Mouse (Mus musculus) hindlimb bud, embryonic 11.5 days (tissue): ENCODE data around the gene Srpx.
A peak's percentile ranks its signal among the peaks of the same experiment; 100 is the strongest.

Source experiments
- DNase-seq: peaks from one replicate; pipeline ENCODE4 v3.0.0-alpha.2; 2012; ENCODE audit warnings: low read depth, low spot score; ENCODE audit errors: extremely low spot score

The Srpx gene

GRCm38 (mm10) chrX:10117065-10117719 is at the start of gene Srpx:
Gene Srpx (minus strand): TSS chrX:10117709.
- DNase-seq, result no peak

GRCm38 (mm10) chrX:10152390-10152789 is 34.9 kb upstream of the Srpx start:
- DNase-seq, result no peak

DNA sequence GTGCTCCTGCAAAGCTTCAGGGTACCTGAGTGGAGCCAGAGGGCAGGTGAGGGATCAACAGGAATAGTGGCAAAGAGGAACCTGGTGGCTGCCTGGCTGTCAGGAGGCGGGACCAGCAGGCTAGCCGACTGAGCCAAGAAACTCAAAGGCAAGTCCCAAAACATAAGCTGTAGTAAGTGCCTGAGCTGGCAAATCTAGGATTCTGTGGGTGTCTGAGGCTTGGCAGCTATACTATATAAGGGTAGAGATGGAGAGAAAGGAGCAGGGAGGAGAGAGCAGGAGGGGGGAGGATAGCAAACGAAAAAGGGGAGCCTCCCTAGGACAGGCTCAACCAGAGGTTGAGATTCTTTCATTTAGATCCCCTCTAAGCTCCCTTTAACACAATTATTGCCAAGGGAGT is 1.7 kb downstream of the Srpx start:
- no peak for DNase-seq

DNA sequence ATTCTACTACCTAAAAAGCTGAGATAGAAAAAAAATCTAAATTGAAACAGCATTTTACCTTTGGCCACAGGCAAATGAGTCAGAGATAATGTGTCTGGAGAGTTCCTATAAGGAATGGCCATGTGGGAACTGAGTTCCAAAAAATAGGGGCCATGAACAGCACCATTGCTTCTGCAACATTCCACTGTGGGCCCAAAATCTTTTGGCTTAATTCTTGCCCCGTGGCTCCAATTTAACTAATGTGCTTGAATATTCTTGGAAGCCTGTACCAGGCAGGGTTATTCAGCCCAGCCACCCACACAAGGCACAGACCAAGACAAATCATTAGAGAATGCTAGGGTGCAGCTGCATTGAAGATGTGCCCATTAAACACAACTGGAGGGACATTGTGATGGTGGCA is 6.8 kb downstream of the Srpx start:
- DNase-seq, result no peak

DNA sequence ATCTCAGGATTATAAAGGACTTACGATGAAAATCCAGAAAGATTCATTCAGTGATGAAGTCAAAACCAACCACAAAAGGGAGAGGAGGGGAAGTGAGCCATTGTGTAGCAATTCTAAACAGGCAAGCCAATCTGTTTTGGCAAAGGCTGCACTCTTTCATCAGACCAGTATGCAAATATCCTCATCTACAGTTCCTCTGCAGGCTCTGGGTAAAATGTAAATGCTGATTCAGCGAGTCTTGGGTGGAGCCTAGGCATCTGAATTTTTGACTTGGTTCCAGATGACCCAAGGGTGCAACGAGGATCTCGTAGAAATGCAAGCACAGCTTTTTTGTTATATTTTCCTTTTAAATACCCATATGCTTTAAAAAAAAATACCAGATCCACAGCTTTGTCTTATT is 9.0 kb downstream of the Srpx start:
- DNase-seq, result no peak

- DNase-seq, result no peak
These were observed 12.0 kb downstream of the Srpx start for GRCm38 (mm10) chrX:10105475-10105874.

DNA sequence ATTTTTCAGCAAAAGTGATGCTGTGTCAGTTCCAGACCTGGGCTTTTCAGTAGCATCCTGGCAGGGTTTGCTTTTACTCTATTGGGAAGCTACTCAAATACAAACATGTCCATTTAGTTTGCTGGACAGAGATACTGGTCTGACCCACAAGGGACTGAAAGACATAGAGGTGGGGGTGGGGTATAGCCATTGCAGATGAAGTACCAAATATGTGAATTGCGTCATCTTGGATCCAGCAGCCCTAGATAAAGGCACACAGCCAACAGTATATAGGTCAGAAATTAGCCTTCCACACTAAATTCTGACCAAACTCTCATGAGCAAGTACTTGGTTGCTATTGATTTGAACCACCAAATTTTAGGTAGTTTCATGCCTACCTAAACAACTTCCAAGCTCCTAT is 14.8 kb downstream of the Srpx start:
- no peak for DNase-seq

- no peak for DNase-seq
These were observed 21.7 kb downstream of the Srpx start for GRCm38 (mm10) chrX:10095797-10096196.

DNA sequence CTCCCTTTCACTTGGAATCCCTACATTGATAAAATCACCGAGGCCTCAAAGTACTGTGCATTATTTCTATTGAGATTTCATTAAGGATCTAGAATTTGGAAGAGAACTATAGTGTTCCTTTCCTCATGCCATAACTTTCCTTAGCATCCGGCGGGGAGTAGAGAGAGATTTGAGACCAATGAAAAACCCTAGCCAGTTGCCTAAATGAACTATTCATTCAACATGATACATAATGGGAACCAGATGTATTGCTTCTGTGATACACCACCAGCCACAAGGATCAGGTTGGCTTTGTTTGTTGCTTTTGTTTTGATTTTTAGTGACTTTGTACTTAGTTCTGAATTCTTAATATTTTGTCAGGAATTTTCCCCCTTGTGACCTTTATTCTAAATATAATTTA is 37.1 kb downstream of the Srpx start:
- DNase-seq, result peak; percentile 16

GRCm38 (mm10) chrX:10079981-10080380 is 37.5 kb downstream of the Srpx start:
- DNase-seq, result peak; percentile 16

DNA sequence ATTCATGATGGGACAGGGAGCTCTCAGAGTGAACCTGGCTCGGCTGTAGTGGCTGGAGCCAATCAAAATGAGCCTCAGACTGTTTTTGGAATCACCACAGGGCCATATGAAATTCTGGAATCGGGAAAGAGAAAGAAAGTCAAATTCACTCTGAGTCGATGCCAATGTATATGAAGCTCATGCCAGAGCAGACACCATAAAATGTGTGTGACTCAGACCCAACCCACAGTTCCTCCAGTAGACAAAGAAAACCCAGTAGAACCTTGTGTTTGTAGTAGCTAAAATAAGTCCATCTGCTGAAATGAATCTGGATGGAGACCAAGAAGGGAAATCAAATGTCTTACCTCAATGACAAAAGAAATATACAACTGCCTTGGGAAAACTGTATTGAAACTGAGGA is 43.5 kb downstream of the Srpx start:
- DNase-seq, result no peak

- no peak for DNase-seq
These were observed 46.0 kb downstream of the Srpx start for GRCm38 (mm10) chrX:10071529-10071928.

DNA sequence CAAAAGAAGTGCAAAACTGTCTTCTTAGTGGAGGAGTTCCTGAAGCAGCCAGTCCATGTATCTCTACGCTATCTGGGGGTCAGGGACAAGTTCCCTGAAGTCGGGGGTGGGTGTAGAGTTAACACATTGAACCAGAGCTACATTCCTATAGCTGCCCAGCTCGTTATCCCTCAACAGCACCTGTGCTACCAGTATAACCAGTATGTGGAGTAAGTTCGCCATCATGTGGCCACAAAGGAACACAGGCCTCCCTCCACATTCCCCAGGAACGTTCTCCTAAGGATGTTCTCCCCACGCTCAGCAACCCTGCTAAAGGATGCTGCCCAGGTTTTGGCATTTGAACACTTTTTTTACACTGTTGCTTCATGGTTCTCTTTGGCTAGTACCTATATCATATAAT is 46.8 kb downstream of the Srpx start:
- no peak for DNase-seq

GRCm38 (mm10) chrX:10069405-10069804 is 48.1 kb downstream of the Srpx start:
- DNase-seq, result no peak

- no peak for DNase-seq
These were observed 53.7 kb downstream of the Srpx start for GRCm38 (mm10) chrX:10063781-10064180.

DNA sequence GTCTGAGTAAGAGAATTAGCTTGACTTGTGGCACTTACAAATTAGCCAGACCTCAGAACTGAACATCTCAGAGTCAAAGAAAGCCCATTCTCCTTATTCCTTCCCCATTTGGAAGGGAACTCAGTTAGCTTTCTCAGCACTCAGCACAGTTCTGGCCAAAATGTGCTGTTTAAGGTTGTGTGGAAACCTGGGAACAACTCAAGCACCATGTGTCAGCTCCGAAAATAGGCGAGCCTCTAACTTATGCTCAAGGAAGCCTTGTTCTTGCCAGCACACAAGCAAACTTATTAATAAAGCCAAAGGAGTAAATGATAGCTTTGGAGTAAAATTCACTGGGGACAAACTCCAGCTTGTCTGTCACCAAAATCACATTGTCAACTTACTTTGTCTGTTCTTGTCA is 54.1 kb downstream of the Srpx start:
- no peak for DNase-seq

DNA sequence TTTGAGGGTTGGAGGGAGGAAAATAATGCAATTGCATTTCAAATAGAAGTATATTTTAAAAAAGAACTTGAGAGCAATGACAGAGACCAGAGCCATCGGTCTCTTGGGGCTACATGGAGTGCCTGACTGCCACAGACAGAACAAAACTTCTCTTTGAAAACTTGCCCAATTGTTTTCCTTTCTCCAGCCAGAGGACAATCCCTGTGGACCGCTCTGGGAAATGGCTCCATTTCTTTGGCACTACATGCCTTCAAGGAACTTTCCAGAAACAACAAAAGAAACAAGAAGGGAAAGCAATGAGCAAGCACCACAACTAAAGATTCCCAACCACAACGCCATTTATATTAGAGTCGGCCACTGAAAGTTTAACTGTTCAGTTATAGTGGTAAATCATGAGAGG is 55.3 kb downstream of the Srpx start:
- DNase-seq, result no peak

GRCm38 (mm10) chrX:10034666-10035065 is 82.8 kb downstream of the Srpx start:
- DNase-seq, result no peak

DNA sequence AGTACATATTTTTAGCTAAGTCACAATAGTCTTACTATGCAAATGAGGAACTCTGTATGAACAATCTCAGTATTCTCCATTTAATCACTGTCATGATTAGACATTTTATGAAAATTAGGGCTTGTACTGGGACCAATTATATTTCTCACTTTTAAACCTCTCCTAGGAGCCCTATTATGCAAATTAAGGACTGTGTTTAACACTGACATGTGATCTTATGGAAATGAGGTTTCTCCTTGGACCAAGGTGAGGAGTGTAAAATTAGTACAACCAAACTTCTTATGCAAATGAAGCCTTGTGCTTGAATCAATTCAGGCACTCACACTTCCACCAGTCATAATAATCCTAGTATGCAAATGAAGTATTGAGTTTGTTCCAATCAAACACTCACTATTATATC is 107.3 kb downstream of the Srpx start:
- no peak for DNase-seq

GRCm38 (mm10) chrX:10007675-10008270 is 109.7 kb downstream of the Srpx start:
- DNase-seq, result no peak

DNA sequence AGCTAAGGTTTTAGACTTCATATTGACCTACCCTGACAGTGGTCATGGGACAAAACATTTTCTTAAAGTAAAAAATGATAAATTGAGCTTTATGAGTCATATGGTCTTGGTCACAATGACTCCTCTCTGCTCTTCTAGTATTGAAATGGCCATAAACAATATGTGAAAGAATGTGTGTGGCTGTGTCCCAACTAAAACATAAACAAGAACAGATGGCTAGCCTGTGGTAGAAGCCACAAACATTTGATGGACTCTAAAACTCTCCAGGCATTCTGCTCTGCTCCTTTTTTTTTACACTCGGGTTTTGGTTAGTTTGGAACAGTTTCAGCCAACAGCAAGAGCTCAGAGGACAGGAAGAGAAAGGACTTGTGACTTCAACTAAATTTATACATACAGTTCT is 111.6 kb downstream of the Srpx start:
- no peak for DNase-seq

GRCm38 (mm10) chrX:10000718-10001117 is 116.8 kb downstream of the Srpx start:
- DNase-seq, result no peak
